Mouse (Mus musculus) heart, adult 8-10 months (tissue): ENCODE data around the gene Mef2d. TPM values are rescaled to one million over a fixed set of nuclear protein-coding genes. Genes with fewer than 3 reads are reported as not detected.
"Not testable (repeated sequence)": the region's sequence is repeated elsewhere in the genome, so short reads cannot be mapped to it uniquely, and the experiment has no call there.

Experiments
- DNase-seq: peaks from one replicate; pipeline ENCODE4 v3.0.0; 2022; ENCODE audit warnings: low spot score
- total RNA-seq, 4 experiments: library from RNA; stranded (reverse); gene quantifications; 2 replicates each; pipeline ENCODE4 v1.2.4; 2022

Mef2d gene
- total RNA-seq, 4 experiments from 2014 or later, result 125 to 139 (median 131) TPM

GRCm38 (mm10) chr3:88150061-88150998, 8.2 kb downstream of the Mef2d start:
- no peak for DNase-seq

GRCm38 (mm10) chr3:88150999-88151364, 8.8 kb downstream of the Mef2d start:
- no peak for DNase-seq

DNA sequence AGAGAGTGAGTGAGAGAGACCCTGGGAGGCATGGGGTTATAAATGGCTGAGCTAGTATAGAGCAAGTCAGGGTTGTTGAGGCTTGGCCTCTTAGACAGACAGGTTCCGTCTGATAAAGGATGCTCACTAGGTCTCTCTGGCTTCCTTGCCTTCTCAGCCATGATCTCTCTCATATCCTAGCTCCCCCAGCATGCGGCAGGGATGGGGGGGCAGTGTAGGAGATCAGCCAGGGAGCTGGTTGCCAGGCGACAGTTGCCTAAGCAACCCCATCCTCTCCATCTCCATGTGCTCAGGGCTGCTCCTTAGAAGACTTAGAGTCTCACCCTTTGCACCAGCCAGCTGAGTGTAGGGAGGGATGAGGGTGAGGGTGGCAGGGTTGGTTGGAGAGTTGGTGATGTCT, 9.9 kb downstream of the Mef2d start:
- no peak for DNase-seq

- no peak for DNase-seq
Measured at GRCm38 (mm10) chr3:88153290-88154011, 11.3 kb downstream of the Mef2d start.

- DNase-seq, result no peak
Measured at GRCm38 (mm10) chr3:88154236-88154635, 12.1 kb downstream of the Mef2d start.

DNA sequence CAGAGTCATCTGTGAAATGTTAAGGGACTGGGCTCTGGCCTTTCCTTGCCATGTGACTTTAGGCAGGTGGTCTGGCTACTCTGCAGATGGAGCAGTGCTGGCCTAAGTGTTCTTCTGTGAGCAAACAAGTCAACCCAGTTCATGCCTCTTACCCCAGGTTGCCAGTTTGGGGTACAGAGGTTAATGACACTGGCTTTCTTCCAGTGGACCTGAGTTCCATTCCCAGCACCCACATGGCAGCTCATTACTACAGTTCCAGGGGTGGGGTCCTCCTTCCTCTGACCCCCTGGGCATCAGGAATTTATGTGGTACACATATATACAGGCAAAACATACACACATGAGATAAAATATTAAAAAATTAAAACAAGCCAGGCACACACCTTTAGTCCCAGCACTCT, 14.6 kb downstream of the Mef2d start:
- DNase-seq, result no peak

GRCm38 (mm10) chr3:88157771-88158597, 15.8 kb downstream of the Mef2d start:
- no peak for DNase-seq

GRCm38 (mm10) chr3:88158991-88159390, 16.8 kb downstream of the Mef2d start:
- DNase-seq, result no peak

DNA sequence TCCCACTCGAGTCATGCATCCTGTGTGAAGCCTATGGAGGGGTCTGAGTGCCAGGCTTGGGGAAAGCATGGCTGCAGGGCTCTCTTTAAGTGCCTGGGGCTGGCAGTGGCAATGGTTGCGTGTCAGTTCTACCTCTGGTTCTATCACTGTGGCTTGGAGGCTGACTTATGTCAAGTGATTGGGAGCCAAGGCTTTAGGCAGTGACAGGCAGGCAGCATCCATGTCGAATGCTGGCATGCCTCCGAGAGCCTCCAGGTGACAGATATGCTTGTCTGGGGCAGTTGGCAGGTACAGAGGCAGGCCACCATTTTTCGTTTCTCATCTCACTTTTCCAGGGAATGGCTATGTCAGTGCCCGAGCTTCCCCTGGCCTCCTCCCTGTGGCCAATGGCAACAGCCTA, 18.7 kb downstream of the Mef2d start:
- DNase-seq, result no peak

DNA sequence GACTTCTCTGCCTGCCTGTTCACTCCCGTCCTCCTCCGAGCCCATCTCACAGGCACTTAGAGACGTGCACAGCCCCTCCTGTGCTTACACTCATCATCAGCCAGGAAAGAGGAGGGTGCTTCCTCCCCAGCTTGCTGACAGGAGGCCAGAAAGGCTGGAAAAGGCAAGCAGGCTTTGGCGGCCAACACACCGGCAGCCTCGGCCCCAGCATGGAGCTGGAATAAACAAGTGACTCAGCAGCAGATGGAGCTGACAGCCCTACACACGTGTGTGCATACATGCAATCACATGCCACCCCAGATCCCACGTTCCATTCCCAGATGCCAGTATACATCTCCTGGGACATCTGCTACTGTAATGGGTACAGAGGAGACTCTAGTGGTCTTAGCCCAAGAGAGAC, 20.1 kb downstream of the Mef2d start:
- peak; percentile 78 for DNase-seq

GRCm38 (mm10) chr3:88162811-88163210, 20.6 kb downstream of the Mef2d start:
- no peak for DNase-seq

DNA sequence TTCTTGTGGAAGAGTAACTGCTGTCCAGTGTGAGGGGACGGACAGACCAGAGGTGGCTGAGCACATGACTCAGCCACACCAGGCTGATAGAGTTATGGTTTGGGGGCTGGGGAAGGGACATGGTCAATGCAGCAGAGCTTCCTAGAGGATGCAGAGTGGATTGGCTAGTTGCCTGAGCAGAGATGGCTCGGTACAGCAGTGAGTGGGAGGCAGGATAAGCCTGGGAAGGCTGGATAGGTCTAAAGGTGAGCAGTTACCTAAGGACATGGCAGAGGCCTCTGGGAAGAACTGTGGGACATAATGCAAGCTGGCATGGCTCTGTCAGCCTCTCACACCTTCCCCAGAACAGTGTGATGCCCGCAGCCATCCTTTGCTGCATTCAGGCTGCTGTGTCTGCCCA, 21.7 kb downstream of the Mef2d start:
- no peak for DNase-seq

- DNase-seq, result no peak
Measured at GRCm38 (mm10) chr3:88164263-88164662, 22.1 kb downstream of the Mef2d start.

- DNase-seq, result peak; percentile 58
Measured at GRCm38 (mm10) chr3:88166056-88166455, 23.9 kb downstream of the Mef2d start.

GRCm38 (mm10) chr3:88170361-88170760, 28.2 kb downstream of the Mef2d start:
- DNase-seq, result no peak

DNA sequence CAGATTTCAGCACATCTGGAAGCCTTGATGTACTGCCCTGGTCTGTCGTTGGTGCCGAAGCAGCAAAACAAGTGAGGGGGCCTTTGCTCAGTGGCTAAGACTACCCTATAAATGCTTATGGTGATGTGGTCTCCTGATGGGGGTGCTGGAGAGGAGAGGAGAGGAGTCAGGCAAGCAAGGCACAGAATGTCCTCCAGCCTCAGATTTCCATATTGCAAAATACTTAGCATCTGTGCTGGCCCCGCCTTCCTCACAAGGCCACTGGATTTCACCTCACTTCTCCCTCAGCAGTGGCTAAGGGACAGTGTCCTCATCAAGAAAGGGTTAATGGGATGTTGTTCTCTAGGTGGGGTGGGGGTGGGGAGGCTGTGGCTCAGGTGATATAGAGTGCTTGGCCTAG, 30.3 kb downstream of the Mef2d start:
- no peak for DNase-seq

GRCm38 (mm10) chr3:88173375-88173774, 31.2 kb downstream of the Mef2d start:
- peak; percentile 42 for DNase-seq

GRCm38 (mm10) chr3:88174894-88175293, 32.7 kb downstream of the Mef2d start:
- DNase-seq, result no peak

GRCm38 (mm10) chr3:88177106-88177505, 34.9 kb downstream of the Mef2d start:
- peak; percentile 61 for DNase-seq

DNA sequence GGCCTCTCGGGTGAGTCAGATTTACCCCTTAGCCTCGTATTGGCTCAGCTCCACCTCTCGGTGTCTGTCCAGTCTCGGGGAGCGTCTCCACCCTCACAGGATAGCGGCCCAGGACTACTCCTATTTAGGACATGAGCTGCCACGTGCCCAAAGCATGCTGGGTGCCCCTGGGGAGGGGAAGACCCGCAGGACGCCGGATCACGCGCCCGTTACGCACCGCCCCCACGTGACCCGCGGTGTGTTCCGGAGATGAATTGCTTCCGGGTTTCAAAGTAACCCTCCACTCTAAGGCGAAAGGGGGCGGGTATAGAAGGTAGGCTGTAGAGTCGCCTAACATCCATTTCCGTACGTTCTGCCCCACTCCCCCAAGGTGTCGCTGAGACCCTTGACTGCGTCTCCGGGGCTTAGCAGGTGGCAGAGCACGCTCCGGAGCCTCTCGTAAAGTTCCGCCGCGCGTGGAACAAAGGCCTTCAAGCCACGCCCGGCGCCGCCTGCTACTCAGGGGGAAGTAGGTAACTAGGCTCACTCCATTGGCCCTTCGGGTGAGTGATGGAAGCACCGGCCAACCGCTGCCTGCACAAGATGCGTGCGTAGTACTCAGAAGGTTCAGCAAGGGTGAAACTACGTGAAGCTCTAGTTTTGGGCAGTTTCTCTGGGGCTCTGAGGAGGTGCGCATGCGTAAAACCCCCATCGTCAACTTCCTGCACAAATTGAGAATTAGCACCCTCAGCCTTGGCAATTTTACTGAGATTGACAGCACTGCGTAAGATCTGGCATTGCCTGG, 35.6 kb downstream of the Mef2d start:
- peak; percentile 100 for DNase-seq

DNA sequence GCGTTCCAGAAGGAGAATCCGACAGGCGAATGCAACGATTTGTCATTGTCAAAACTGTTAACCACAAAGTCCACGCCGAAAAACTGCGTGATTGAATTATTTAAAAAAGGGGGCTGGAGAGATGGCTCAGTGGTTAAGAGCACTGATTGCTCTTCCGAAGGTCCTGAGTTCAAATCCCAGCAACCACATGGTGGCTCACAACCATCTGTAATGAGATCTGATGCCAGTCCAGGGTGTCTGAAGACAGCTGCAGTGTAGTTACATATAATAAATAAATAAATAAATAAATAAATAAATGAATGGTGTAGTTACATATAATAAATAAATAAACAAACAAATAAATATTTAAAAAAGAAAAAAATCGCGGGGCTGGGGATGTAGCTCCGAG, 36.2 kb downstream of the Mef2d start:
- not testable (repeated sequence) for DNase-seq
